Mouse (Mus musculus) hindlimb bud, embryonic 11.5 days (tissue): Measurements from ENCODE around the gene Notch2.
"Not testable (repeated sequence)": the region's sequence is repeated elsewhere in the genome, so short reads cannot be mapped to it uniquely, and the experiment has no call there.

Experiments used
- DNase-seq: peaks from one replicate; pipeline ENCODE4 v3.0.0-alpha.2; 2012; ENCODE audit warnings: low read depth, low spot score; ENCODE audit errors: extremely low spot score

Notch2 gene

DNA sequence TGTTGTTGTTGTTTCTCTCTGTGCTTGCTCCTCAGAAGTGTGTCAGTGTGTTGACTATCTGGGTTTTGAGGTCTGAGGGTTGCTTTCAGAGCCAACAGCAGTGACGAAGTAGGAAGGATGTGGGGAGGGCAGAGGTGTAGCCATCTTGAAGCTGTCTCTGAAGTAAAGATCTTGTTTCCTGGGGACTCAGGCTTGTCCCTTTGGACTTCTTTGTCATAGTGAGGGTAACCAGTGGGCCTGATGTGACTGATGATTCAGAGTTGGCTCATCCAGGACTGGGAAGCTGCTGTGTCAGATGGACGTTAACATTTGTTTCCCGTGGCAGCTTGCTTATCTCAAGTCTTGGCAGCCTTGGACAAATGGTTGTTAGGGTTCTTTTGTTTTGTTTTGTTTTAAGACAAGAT lies 14.0 kb downstream of the Notch2 start:
- no peak for DNase-seq

DNA sequence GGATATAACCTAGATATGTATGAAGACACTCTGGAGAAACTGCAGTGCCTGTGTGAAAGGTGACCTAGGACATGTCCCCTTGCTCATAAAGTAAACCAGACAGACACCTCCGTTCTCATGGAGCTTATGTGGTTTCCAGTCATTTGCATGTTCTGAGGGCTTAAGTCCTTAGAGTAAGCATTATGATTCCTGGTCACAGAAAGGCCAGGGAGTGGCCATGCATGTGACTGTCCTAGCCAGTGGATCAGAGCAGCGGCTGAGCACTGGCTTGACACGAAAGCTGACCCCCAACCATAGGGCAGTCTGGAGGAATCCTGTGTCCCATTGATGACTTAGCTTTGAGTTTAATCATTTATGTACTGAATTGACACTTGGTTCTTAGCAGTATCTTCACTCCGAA lies 14.7 kb downstream of the Notch2 start:
- no peak for DNase-seq

DNA sequence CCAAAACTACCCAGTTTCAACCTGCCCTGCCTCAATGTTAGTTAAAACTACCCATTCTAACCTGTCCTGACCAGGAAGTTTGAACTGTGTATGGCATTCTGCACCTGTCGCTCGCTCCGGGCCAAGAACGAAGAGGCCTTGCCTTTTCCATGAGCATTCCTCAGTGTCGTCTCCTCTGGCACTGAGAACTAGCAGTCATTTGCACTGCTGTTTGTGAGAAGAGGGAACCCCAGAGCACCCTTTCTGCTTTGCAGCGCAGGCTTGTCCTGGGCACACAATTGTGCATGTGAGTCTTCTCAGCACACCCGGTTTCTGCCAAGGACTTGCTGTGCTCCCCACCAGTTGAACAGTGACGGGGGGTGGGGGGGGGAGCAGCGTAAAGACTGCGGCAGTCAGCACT lies 15.6 kb downstream of the Notch2 start:
- DNase-seq: no peak

DNA sequence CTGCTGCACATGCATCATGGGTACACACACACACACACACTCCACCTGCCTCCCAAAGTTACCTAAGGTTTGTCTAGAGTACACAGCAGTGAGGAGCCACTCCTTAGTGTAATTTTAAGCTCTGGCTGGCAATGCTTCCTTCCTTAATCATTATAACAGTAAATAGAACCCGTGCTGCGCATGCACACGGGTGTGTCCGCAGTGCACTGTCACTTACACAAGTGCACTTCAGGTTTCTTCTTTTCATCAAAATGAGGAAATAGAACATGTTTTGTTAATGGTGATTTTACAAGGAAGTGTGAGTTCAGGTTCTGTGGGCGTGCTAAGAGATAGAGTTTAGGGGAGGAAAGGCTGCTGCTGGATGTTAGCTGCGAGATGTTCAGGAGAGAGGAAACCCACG lies 17.8 kb downstream of the Notch2 start:
- DNase-seq: no peak

DNA sequence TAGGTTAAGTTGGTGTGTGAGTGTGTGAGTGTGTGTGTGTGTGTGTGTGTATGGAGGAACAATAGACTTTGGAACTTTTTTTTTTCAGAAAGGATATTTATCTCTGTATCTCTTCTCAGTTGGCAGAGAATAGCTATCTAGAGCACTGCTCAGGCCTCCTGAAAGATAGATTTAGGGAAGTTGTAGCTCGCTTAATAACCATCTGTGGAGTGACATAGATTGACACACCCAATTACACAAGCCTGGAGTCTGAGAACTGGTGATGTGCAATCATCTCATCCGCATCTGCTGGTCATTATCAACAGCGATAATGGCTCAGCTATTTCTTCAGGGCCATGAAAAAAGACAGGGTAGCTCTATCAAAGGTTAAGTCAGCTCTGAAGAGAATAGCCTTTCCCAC lies 18.9 kb downstream of the Notch2 start:
- DNase-seq: no peak

DNA sequence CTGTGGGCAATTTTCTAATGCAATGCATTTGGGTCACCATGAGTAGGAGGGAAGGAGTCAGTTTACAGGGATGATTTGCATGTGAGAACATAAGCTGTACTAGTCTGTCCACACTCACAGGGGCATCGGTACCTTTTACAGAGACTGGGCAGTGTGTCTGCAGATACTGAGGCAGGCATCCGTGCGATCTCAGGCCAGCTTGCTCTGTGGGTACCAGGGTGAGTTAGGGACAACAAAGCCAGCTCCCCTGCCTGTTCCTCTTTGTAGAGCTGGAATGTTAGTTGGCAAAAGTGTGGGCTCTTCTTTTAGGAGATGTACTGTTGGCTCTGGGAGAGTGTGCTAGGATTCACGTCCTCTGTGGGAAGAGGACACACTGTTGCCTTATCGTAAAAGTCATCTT lies 19.6 kb downstream of the Notch2 start:
- no peak for DNase-seq

DNA sequence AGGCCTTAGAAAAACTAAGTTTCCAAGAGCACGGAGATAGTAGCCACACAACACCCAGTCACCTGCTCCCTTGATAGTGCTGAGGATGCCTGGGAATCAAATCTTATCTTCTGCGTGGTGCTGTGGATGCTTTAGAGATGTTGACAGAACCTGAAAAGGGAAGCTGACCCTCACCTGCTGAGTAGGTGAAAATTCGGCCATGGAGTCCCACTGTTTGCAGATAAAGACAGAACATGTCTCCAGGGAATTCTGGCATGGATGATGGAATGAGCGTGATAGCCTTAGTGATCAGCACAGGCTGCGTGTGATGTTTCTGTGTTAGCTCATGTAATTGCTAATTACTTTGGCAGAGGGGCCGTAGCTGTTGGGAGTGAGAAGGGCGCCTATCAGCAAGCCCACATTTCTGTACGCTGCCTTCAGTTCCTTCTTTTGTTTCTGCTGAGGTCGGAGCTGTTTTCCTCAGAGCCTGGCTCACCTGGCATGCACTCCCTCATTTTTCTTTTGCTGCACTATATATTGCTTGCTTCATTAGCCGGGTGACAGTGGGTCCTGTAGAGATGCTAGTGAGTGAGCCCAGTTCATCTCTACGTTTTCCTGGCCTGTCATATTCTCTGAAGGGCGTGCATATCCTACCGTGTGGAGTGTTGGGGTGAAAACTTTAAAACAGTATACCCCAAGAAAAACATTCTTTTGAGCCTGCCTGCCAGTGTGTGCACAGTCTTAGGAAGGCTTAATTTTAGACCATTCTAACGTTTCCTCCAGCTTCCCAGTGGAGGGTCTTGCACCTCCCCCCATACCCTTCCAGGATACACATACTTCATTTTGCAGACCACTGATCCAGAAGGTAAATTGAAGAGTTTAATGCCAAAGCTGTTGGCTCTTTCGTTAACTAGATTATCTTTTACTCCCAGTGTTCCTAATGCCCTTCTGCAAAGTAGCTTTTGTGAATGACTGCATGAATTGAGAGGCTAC lies 21.6 kb downstream of the Notch2 start:
- no peak for DNase-seq

DNA sequence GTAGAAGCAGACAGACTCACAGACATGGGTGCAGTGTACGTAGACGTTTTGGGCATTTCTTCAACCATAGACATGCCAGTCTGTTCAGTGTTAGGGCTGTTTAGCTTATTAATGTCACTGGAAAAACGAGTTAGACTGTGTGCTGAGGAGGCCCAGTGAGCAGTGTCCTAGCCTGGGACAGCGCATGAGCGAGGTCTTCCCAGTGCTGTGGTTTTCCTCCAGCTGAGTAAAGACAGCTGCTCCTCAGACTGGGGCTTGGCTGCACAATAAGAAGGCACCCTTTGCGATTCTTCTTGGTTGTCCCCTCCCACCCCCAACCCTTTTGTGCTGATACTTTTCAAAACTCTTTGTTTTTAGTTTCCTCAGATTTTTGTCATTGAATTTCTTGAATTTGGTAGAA lies 22.8 kb downstream of the Notch2 start:
- DNase-seq: no peak

DNA sequence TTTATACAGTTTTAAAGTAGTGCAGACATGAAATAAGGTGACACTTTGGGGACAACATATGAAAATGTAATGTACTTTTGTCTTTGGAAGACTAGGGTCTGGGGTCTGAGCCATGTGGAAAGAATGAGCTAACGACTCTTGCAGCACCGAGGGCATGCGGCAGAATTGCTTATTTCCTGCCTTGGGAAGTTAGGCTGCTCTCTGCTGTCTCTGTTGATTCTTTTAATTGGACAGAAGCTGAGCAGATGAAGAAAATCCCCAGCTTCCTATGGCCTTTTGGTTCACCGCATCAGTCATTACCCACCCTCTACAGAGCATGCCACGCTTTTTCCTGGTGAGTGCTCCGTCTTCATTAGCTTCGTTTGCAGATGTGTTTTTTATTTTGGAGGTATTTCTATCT lies 23.8 kb downstream of the Notch2 start:
- no peak for DNase-seq

DNA sequence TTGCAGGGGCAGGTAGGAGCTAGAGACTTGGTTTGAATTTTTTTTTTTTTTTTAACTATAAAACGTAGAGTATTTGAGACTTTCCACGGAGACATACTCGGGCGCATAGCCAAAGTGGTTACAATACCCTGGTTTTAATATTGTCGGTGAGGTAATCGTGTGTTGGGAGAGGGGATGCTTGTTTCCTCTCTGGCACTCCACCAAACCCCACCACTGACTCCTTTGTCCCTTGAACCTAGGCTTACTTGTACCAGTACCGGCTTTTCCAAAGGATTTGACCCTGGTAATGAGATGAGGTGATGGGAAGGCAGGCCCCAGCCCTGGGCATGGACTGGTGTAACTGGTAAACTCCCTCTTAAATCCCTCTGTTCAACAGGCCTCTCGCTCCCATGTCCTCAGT lies 25.3 kb downstream of the Notch2 start:
- no peak for DNase-seq

DNA sequence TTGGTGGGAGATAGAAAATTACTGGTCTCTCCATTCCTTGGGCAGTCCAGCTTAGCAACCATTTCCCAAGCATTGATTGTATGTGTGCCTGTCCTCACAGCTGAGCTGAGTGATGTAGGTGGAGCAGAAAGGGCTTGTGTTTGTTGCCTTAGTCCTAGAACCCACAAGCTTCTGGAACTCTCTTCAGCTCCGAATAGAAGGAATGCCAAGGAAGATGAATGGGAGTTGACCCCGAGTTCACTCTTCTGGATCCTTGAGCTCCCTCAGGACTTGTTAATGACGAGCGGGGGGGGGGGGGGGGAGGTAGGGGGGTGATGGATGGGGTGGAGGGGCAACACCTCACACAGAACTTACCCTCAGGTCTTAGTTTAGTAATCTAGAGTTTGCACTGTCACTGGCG lies 25.9 kb downstream of the Notch2 start:
- no peak for DNase-seq

DNA sequence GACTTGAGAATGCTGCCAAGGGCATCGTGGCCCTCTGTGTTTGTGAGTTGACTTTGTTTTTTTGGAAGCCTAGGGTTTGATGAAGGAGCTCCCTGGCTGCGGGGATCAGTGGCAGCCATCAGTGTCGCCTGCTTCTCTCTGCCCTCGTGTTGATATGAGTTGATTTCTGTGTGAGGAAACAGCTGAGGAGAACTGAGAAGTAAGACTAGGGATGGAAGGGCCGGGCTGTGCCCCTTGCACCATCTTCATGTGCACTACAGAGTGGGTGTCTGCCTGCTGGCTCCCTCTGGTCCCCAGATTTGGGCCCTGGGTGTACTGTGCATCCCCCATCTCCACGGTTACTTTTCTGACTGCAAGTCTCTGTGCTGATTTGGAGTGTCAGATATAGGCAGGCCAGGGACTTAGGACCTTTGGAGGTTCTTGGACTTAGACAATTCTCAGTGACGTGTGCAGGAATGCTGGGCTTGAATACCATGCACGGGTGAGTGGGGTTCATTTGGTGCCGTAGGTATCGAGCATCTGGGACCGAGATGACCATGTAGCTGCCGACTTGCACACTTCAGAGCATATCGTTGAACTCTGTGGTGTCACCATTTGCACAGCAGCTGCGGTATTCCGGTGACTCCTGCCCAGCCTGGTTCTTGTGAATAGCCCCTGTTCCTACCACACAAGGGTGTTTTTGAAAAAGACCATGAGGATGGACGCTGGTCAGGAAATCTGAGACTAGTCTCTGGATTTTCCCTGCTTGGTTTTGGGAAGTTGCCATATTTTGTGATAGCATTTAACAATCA lies 26.5 kb downstream of the Notch2 start:
- no peak for DNase-seq

DNA sequence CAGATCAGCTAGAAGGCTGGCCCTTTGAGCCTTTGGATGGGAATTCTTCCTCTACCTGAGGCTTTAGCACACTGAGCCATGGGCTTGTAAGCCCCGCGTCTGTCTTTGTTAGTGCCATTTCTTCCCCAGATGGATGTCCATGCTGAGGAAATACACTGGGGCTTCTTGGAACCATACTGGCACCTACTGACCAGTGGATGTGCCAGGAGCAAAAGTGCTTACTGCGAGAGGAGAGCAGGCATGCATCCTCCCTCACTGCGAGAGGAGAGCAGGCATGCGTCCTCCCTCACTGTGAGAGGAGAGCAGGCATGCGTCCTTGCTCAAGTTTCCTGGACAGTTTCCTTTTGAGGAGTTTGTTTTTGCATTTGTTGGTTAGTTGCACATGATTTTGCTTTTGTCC lies 27.5 kb downstream of the Notch2 start:
- no peak for DNase-seq

DNA sequence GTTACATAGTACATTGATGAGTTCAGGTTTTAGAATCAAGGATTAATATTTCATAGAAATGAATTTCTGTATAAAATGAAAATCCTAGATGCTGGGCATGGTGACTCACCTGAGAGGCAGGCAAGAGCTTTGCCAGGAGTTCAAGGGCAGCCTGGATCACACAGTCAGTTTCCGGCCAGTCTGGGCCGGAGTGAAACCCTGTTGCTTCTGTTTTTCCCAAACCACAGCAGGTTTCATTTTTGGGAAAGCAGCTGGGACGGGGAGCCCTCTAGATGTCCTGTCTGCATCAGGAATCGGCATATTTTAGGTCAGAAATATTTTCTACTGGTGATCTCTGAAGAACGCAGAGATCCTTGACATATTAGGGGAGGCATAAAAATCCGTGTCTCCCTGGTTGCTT lies 29.0 kb downstream of the Notch2 start:
- DNase-seq: no peak

DNA sequence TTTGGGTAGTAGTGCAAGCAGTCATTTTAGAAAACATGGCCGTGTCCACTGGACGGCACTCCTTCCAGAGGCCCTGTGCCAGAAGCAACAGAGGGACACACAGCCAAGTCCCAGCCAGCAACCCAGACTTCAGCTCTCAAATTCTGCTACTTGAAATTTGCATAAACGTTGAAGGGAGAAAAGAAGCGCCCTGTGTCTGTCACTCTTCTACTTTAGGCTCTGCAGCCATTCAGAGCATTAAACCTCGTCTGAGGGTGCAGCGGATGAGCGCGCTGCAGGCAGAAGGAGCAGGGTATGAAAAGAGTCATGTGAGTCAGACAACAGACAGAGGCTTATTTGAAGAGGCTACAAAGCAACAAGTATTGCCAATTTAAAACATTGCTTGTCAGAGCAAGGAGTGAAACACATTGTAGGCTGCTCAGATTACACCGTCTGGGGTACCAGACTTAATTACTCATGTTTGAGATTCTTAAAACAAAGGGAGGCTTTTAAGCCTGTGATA lies 29.7 kb downstream of the Notch2 start:
- DNase-seq: no peak

DNA sequence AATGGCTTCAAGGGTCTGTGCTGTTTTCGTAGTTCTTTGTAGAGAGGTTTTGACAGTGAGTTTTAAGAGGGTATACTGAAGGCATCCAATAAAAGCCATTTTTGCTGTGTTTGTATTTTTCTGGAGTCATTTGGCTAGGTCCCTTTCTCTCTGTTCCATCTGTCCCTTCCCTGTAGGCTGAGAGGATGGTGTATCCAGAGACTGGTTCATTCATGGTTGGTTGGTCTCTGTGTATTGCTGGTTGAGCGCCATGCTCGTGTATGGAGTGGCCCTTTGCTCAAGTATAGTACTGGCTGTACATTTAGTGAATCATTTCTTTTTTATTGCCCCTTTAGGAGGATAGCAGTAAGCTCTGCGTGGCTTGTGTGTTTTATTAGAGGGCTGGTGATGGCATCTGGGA lies 30.3 kb downstream of the Notch2 start:
- DNase-seq: no peak

DNA sequence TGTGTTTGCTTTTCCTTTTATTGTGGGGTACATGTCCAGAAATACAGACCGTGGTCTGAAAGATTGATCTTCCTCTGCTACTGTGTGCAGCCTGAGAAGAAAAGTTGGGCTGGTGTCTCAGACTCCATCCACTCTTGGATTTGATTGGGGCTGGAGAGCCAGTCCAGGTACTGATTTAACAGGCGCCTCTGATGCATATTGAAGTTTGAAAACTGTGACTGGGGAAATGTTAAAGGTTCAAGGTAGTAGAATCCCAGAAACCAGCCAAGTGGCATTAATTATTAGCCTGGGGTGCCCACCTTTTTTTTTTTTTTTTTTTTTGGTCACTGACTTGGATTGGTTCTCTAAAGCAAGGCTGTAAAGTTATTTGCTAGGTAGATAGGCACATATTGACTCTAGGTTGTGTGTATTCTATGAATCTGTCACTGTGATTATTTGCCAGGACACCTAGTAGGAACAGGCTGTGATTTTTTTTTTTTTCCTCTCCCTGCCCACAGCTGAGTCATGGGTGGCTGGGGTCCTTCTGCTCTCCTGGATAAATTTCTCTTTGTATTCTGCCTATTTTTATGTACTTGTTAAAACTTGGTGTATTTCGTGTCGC lies 31.5 kb downstream of the Notch2 start:
- no peak for DNase-seq

DNA sequence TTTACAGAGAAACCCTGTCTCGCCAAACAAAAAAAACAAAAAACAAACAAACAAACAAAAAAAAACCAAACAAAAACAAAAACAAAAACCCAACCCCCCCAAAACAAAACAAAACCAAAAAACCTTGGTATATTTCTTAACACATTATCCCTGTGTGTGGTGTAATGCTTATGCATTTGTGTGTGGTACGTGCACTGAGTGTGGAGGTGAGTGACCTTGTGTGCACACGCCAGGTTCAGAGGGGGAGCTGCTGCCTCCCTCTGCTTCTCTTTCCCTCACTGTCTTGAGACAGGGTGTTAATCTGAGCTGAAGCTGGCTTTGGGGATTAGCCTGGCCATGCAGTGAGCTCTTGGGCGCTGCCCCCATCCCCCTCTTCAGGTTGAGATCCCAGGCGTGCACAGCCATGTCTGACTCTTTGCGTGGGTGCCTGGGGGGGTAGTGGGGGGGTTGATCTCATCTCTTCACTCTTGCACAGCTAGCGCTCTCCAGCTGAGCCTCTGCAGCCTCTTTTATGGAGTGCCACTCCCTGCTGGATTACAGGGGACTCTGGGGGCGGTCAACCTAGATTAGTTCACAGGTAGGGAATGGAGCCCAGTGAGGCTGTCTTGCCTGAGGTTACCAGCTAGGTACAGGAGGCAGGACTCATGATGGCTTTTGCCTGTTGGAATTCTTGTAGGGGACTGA lies 32.3 kb downstream of the Notch2 start:
- DNase-seq: no peak

DNA sequence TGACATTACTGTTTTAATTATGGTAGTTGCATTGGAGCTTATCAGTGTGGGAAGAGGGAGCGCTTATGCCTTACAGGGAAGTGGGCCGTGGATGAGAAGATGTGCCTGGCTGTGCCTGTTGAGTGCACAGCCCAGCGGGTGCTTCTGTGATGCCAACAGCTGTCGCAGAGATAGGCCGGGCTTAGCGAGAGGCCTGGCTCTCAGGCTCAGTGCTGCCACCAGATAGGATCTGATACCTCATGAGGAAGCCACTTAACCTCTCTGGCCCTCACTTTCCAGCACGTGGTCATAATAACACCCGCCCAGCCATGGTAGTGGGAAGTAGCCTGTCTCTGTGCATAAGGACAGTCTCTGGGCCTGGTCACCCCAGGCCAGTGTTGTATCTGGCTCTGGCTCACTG lies 33.0 kb downstream of the Notch2 start:
- DNase-seq: no peak

DNA sequence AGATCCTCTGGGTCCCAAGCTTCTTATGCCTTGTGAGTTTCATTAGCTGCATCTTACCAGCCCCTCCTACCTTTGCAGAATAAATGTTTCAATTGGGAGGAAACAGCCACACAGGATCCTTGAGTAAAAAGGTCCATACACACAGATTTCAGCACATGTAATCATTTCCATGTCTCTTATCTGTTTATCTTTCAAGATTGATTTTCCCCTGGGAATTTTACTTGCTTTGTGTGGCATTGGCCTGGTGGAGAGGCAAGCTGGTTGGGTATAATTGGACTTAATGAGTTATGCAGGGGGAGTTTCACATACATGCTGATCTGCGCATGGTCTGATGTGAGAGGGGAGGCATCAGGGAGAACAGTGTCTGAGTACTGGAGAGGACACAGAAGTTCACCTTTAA lies 36.3 kb downstream of the Notch2 start:
- DNase-seq: no peak

DNA sequence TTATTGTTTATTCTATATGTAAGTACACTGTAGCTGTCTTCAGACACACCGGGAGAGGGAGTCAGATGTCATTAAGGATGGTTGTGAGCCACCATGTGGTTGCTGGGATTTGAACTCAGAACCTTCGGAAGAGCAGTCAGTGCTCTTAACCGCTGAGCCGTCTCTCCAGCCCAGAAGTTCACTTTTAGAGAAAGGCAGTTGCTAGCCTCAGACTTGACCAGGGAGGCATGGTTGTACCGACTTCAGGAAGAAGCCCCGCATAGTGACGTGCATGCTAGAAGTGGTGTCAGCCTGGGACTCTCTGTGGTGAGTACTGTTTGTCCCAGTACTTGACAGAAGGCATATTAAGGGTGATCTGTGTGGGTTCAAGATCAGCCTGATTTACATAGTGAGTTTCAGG lies 36.8 kb downstream of the Notch2 start:
- not testable (repeated sequence) for DNase-seq
